Mouse (Mus musculus): ENCODE data around the gene Gfm1. TPM values are rescaled to one million over a fixed set of nuclear protein-coding genes. Genes with fewer than 3 reads are reported as not detected.
A peak's percentile ranks its signal among the peaks of the same experiment; 100 is the strongest.

Gene Gfm1
- polyA plus RNA-seq (2016; fragmentation: Nextera tagmentation; extraction: Ambion mirVana), result 38.5 and 39.6 TPM in 2 replicates

DNA sequence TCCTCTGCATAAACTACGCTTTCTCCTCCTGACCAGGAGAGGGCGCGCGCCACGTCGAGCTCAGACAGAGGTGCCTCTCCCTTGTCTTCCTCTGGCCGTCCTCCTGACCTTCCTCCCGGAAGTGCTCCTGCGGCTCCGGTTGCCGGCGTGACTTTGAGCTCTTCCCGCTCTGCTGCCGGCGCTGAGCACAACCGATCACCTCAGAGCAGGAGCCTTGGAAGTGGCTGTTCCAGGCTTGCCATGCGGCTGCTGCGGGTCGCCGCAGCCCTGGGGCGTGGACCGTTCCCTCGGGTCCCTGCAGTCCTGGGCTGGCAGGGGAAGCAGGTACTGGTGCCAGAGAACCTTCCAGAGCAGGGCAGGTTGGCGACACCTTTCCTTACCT lies at the start of gene Gfm1:
Gfm1 (plus strand) TSS at position 98 of the 382 bp plus-strand sequence.
- H3K27ac ChIP-seq, result no peak within 1 kb of the TSS
- peak; percentile 95 for ATAC-seq (ENCODE audit: low FRiP score)
- peaks cover 9% of the 10 kb centered on the region for H3K4me1 ChIP-seq
- H3K4me2 ChIP-seq (replicated peaks), result peak within 1 kb of the TSS; percentile 74
- peaks cover 21% of the 10 kb centered on the region for H3K36me3 ChIP-seq
- peaks cover 9% of the 10 kb centered on the region for H3K9me3 ChIP-seq (replicated peaks)
- H3K4me3 ChIP-seq, result peak within 1 kb of the TSS; percentile 93
- H3K27me3 ChIP-seq, result no peaks in the 10 kb centered on the region
- H3K9ac ChIP-seq, result peak within 1 kb of the TSS; percentile 73
- WGBS, result under 1% methylated on average over 24 of the region's 24 CpGs

DNA sequence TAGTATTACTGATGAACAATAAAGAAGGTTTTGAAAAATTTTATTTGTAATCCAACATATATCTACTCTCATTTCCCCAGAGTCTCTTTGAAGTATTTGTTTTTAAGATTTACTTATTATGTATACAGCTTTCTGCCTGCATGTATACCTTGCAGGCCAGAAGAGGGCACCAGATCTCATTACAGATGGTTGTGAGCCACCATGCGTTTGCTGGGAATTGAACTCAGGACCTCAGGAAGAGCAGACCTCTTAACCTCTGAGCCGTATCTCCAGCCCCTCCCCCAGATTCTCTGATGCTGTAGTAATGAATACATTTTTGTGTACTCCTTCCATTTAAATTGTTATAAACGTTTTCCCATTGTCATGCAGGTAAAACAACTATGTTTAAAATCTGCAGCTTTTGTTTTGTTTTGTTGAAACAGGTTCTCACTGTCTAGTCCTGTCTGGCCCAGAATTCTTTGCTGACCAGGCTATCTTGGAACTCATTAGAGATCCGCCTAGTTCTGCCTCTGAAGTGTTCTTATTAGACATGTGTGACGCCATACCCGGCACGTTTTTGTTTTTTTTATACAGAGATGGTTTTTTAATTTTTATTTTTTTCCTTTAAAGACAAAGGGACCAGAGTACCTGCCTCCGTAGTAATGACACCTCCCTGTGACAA lies 428 bp upstream of the Gfm1 start:
- H3K4me1 ChIP-seq, result peaks cover 9% of the 10 kb centered on the region
- ATAC-seq (ENCODE audit: low FRiP score), result peak; percentile 79
- no peaks in the 10 kb centered on the region for H3K27me3 ChIP-seq
- no peak overlapping the region for H3K27ac ChIP-seq
- peak overlapping the region; percentile 93 for H3K4me3 ChIP-seq
- H3K9ac ChIP-seq, result no peak overlapping the region
- H3K36me3 ChIP-seq, result peaks cover 18% of the 10 kb centered on the region
- peak overlapping the region; percentile 74 for H3K4me2 ChIP-seq (replicated peaks)
- WGBS, result 37% methylated on average over 8 of the region's 8 CpGs
- H3K9me3 ChIP-seq (replicated peaks), result peaks cover 9% of the 10 kb centered on the region

DNA sequence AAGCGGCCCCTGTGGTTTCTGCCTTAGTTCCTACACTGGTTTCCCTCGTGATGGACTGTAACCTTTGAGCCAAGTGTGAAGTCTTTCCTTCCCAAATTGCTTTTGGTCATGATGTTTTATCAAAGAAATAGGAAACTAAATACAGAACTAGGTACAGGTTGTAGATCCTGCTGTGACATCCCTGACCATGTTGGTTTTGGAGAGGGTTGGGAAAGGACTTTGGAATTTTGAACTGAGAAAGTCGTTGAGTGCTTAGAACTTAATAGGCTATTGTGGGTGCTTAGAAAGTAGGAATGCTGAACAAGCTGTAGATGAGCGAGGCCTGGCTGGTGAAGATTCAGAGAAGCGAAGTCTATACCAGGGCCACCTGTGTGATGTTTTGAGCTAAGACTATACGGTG lies 4.1 kb downstream of the Gfm1 start:
- no peaks in the 10 kb centered on the region for H3K9me3 ChIP-seq (replicated peaks)
- H3K4me1 ChIP-seq, result peaks cover 9% of the 10 kb centered on the region
- WGBS, result 95% methylated on average over 6 of the region's 6 CpGs
- H3K9ac ChIP-seq, result no peak overlapping the region
- no peak overlapping the region for H3K4me3 ChIP-seq
- peaks cover 52% of the 10 kb centered on the region for H3K36me3 ChIP-seq
- no peaks in the 10 kb centered on the region for H3K27me3 ChIP-seq
- ATAC-seq (ENCODE audit: low FRiP score), result no peak
- no peak overlapping the region for H3K27ac ChIP-seq
- no peak overlapping the region for H3K4me2 ChIP-seq (replicated peaks)

DNA sequence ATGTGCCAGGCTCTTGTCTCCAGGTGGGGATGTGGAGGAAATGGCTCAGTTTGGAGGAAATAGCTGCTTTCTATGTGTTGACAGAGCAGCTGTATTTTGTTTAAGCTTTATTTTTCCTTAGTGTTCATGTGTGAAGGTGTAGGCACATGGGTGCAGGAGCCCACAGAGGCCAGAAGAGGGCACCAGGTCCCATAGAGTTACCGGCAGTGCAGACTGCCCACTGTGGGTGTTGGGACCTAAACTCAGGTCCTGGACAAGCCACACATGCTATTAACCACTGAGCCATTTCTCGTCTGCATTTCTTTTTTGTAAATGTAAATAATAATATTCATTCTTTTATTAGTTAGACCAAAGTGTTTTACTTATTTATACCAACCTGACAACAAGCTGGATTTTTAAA lies 17.2 kb downstream of the Gfm1 start:
- peaks cover 73% of the 10 kb centered on the region for H3K36me3 ChIP-seq
- no peaks in the 10 kb centered on the region for H3K27me3 ChIP-seq
- no peak overlapping the region for H3K4me3 ChIP-seq
- no peak overlapping the region for H3K4me2 ChIP-seq (replicated peaks)
- no peak overlapping the region for H3K27ac ChIP-seq
- no peak overlapping the region for H3K9ac ChIP-seq
- H3K9me3 ChIP-seq (replicated peaks), result no peaks in the 10 kb centered on the region
- H3K4me1 ChIP-seq, result no peaks in the 10 kb centered on the region
- no peak for ATAC-seq (ENCODE audit: low FRiP score)
- WGBS, result 95% methylated on average over 2 of the region's 2 CpGs

DNA sequence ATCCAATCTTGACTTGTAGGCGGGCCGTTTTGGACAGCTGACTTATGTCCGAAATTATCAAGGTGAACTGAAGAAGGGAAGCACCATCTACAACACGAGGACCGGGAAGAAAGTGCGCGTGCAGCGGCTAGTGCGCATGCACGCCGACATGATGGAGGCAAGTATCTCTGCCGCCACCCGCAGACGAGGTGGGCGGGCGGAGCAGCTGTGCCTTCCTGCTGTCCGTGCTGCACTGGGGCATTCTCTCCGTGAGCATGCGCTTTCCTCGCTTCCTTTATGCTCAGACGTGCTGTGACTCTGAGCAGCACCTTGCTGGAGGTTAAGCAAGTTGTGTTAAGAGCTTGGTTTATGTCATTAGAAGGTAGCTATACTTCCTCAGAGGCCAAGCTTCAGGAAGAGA lies 19.8 kb downstream of the Gfm1 start:
- Histone ChIP-seq H3K36me3 (peaks cover 76% of the 10 kb centered on the region), H3K27me3 (no peaks in the 10 kb centered on the region), H3K4me1 (no peaks in the 10 kb centered on the region), H3K27ac (no peak overlapping the region), H3K4me3 (no peak overlapping the region), H3K4me2 (replicated peaks) (no peak overlapping the region), H3K9ac (no peak overlapping the region), H3K9me3 (replicated peaks) (no peaks in the 10 kb centered on the region)
- WGBS, result 95% methylated on average over 21 of the region's 21 CpGs
- no peak for ATAC-seq (ENCODE audit: low FRiP score)

DNA sequence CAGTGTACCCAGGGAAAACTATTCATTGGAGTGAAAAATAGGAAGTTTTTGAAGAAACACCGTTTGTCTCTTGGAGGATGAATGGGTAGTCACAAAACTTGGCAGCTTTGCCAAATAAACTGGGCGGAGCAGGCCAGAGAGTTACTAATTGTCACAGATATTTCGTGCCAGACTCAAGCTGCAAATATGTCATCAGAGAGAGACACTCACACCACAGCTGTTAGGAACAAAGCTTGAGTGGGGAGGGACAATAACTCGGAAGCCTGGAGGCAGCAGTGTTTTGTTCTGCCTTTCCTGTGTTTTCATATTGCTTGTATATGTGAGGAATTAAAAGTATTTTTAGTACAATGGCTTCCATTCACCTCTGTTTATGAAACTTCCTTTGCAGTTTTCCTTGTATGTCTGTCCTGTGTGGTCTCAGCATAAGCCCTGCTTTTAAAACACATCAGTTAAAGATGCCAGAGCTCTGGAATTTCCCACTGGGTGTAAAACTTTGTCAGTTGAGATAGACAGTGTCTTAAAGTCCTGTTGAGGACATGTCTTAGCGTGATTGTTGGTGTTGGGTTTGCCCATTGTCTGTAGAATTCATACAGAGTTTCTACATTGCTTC lies 20.8 kb downstream of the Gfm1 start:
- no peak overlapping the region for H3K9ac ChIP-seq
- no peaks in the 10 kb centered on the region for H3K27me3 ChIP-seq
- no peak overlapping the region for H3K4me2 ChIP-seq (replicated peaks)
- H3K36me3 ChIP-seq, result peaks cover 78% of the 10 kb centered on the region
- H3K27ac ChIP-seq, result no peak overlapping the region
- no peaks in the 10 kb centered on the region for H3K4me1 ChIP-seq
- ATAC-seq (ENCODE audit: low FRiP score), result no peak
- 90% methylated on average over 5 of the region's 5 CpGs for WGBS
- no peaks in the 10 kb centered on the region for H3K9me3 ChIP-seq (replicated peaks)
- H3K4me3 ChIP-seq, result no peak overlapping the region

DNA sequence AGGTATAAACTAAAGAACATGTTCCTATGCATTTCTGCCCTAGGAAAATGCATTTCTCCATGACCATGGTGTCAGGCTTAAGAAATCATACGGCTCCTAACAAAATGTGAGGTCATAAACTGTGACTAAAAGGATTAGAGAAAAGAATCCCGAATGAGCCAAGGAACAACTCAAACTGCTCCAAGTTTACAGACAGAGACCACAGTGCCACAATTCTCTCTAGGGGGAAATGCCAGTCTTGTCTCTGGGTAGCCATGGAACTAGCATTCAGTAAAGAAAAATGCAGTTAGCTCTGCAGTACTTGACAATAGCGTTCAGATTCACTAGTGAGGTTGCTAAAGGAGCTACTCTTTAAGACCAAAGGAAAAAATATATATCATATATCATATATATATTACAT lies 30.0 kb downstream of the Gfm1 start:
- Histone ChIP-seq H3K27ac (no peak overlapping the region), H3K27me3 (no peaks in the 10 kb centered on the region), H3K4me2 (replicated peaks) (no peak overlapping the region), H3K36me3 (peaks cover 43% of the 10 kb centered on the region), H3K9me3 (replicated peaks) (no peaks in the 10 kb centered on the region), H3K9ac (no peak overlapping the region), H3K4me1 (peaks cover 15% of the 10 kb centered on the region), H3K4me3 (no peak overlapping the region)
- 73% methylated on average over 3 of the region's 3 CpGs for WGBS
- ATAC-seq (ENCODE audit: low FRiP score), result no peak

DNA sequence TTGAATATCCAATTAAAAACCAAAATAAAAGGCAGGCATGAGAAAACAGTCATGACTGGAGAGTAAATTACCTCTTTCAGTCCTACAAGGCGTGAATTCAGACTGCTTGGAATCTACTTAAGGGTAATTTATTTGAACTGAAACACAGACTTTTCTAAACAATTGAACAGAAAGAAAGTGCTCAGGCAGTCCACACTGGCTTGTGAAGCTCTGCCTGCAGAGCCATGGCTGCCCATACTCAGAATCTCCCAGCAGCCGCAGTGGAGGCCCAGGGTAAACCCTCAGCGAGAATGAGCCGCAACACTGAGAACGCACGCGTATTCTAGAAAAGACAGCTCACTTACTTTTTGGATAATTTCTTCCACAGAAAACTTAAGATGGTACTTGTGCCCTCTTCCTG lies 32.1 kb downstream of the Gfm1 start:
- H3K9ac ChIP-seq, result no peak overlapping the region
- 74% methylated on average over 7 of the region's 7 CpGs for WGBS
- ATAC-seq (ENCODE audit: low FRiP score), result no peak
- no peak overlapping the region for H3K4me3 ChIP-seq
- H3K4me2 ChIP-seq (replicated peaks), result peak overlapping the region; percentile 82
- H3K27me3 ChIP-seq, result no peaks in the 10 kb centered on the region
- H3K9me3 ChIP-seq (replicated peaks), result no peaks in the 10 kb centered on the region
- H3K4me1 ChIP-seq, result peaks cover 15% of the 10 kb centered on the region
- no peak overlapping the region for H3K27ac ChIP-seq
- peaks cover 26% of the 10 kb centered on the region for H3K36me3 ChIP-seq

DNA sequence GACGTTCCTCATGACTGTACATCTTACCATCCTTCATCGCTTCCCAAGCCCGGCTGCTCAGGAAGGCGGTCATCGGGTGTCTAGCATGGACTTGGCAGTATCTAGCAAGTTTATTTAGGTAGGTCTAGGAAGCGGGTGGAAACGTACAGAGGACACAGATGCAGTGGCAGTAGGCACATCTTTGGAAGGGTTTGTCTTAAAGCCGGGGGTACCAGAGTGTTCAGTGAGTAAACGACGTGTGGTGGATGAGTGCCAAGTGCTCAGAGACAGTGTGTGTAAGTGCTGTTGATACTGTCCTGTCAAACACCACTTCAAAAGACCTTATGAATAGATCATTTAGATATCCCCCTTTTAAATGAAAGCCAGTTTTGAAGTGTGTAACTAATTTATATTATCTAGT lies 32.7 kb downstream of the Gfm1 start:
- peaks cover 21% of the 10 kb centered on the region for H3K36me3 ChIP-seq
- ATAC-seq (ENCODE audit: low FRiP score), result no peak
- peak overlapping the region; percentile 78; the same call in 1 of the 2 replicates for H3K27ac ChIP-seq
- H3K9ac ChIP-seq, result peak overlapping the region; percentile 75
- H3K27me3 ChIP-seq, result no peaks in the 10 kb centered on the region
- WGBS, result 54% methylated on average over 10 of the region's 10 CpGs
- H3K4me3 ChIP-seq, result peak overlapping the region; percentile 54
- H3K4me2 ChIP-seq (replicated peaks), result peak overlapping the region; percentile 82
- H3K9me3 ChIP-seq (replicated peaks), result no peaks in the 10 kb centered on the region
- peaks cover 15% of the 10 kb centered on the region for H3K4me1 ChIP-seq

DNA sequence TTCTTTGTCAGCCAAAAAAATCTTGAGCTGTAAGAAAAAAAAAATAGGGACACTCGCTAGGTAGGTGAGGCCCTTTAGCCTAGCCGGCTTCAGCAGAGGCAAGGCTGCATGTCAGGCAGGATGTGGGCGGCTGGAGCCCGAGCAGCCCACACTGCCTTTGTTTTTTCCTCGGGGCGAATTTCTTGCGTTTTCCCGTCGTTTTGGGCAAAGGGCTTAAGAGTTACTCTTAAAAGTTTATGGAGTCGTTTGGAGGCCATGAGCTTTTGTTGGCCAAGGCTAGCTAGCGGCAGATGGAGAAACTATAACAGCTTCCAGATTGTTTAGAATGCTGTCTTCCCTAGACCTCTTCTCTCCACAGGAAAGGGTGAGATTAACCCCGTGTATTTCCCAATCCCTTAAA lies 33.1 kb downstream of the Gfm1 start:
- peaks cover 22% of the 10 kb centered on the region for H3K36me3 ChIP-seq
- peak overlapping the region; percentile 78 for H3K27ac ChIP-seq
- H3K9me3 ChIP-seq (replicated peaks), result no peaks in the 10 kb centered on the region
- peak overlapping the region; percentile 75 for H3K9ac ChIP-seq
- H3K4me3 ChIP-seq, result peak overlapping the region; percentile 54
- WGBS, result 5% methylated on average over 12 of the region's 12 CpGs
- H3K4me1 ChIP-seq, result peaks cover 15% of the 10 kb centered on the region
- no peak for ATAC-seq (ENCODE audit: low FRiP score)
- H3K4me2 ChIP-seq (replicated peaks), result peak overlapping the region; percentile 82
- H3K27me3 ChIP-seq, result no peaks in the 10 kb centered on the region

DNA sequence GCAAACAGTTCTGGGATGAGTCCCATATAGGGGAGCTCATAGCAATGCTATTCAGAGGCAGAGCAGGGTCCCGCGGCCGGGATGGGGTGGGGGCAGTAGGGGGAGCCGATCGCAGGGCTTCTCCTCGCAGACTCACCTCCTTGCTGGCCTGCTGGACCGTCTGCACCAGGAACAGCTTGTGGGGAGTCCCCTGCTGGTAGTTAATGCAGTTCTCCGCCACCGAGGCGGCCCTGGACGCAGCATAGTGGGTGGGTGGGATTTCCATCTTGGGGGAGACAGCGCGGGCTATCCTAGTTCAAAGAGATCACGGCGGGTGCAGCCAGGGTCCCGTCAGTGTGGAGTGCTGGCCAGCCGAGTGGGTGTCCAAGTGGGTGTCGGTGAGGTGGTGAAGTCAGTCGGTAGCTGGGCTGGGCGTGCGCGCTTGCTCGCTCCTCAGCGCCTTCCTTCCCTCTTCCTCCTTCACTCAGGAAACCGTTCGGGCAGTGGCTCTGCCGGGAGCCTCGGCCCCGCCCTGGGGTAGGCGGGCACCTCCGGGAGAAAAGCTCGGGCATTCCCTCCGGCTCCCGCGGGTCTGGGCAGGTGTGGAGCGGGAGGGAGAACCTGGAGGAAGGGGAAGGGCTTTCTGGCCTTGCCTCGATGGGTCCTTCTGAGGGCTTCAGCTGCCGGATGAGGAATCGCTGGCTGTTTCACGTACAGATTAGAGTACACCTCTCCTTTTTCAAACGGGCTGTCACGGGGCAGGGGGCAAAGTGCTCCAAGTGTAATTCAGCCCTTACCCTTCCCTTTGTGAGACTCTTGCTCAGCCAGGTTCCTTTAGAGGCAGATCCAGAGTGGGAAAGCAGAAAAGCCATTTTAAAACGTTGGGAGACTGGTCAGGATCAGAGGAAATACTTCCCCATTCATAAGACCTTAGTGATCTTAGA lies 33.8 kb downstream of the Gfm1 start, which contains the start of gene Lxn:
Lxn (minus strand) TSS at position 477 of the 923 bp plus-strand sequence.
- WGBS, result 1% methylated on average over 43 of the region's 43 CpGs
- Histone ChIP-seq H3K4me3 (peak within 1 kb of the TSS; percentile 54), H3K4me1 (peaks cover 15% of the 10 kb centered on the region), H3K9ac (peak within 1 kb of the TSS; percentile 75), H3K4me2 (replicated peaks) (peak within 1 kb of the TSS; percentile 82), H3K36me3 (peaks cover 21% of the 10 kb centered on the region), H3K27ac (peak within 1 kb of the TSS; percentile 78), H3K27me3 (no peaks in the 10 kb centered on the region), H3K9me3 (replicated peaks) (no peaks in the 10 kb centered on the region)
- ATAC-seq (ENCODE audit: low FRiP score), result peak; percentile 87

DNA sequence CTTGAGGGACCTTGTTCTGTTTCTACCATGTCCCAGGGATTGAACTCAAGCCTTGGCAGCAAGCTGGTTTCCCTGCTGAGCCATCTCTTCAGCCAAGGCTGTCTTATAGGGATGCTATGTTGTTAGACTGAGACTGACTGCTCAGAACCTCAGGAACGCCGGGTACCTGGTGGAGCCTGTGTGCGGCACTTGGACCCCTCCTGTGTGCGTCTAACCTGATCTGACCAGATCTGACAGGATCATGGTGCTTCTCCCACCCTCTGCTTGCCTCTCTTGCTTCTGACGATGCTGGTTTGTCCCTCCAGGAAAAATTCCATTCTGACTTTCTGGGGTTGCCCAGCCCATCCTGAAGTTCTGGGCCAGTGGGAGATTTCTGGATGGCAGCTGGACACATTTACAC lies 36.7 kb downstream of the Gfm1 start:
- Histone ChIP-seq H3K9me3 (replicated peaks) (no peaks in the 10 kb centered on the region), H3K27me3 (no peaks in the 10 kb centered on the region), H3K4me2 (replicated peaks) (no peak overlapping the region), H3K36me3 (peaks cover 17% of the 10 kb centered on the region), H3K4me3 (no peak overlapping the region), H3K27ac (no peak overlapping the region), H3K4me1 (peaks cover 10% of the 10 kb centered on the region), H3K9ac (no peak overlapping the region)
- 90% methylated on average over 5 of the region's 5 CpGs for WGBS
- no peak for ATAC-seq (ENCODE audit: low FRiP score)
